Mouse (Mus musculus): Measurements from ENCODE around the gene Cacna1b. TPM values are rescaled to one million over a fixed set of nuclear protein-coding genes. Genes with fewer than 3 reads are reported as not detected.

The Cacna1b gene
- polyA plus RNA-seq, 1 experiment from 2014 or later, result 20.3 TPM

DNA sequence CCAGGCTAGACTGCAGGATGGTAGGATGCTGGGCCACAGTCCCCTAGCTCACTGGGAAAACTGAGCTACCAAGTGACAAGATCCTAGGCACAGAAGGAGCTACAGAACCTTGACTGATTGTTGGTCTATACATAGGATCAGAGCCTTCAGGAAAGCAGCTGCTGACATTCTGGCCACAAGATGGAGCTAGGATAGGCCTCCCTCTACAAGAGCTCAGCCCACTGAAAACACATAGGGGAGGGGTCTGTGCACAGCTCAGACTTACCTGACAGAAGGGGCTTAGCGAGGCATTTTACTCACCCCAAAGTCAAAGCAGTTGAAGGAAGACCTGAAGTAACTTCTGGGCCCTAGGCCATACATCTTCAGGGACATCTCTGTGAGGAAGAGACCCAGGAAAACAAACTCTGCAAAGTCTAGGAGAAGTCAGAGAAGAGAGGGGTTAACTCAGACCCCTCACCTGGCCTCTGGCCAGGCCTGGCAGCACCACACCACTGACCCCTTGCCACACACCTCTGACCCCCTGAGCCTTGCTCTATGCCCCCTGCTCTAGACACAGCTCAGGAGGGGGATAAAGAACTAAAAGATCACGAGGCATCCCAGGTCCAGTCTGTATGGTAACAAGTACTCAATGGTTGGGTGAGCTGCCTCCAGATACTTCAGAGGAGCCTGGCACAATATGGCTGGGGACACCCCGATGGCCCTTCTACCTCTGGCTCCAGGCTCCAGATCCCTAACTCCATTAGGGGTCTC, 60.6 kb downstream of the Cacna1b start:
- no peaks in the 10 kb centered on the region for H3K9me3 ChIP-seq (ENCODE audit: control insufficient read depth, low read length)
- WGBS, result 86% methylated on average over 3 of the region's 3 CpGs
- H3K4me2 ChIP-seq (ENCODE audit: low read depth, low read length), result no peak overlapping the region
- no peak overlapping the region for H3K27ac ChIP-seq (ENCODE audit: low read depth, low read length)
- peaks cover 55% of the 10 kb centered on the region for H3K36me3 ChIP-seq (ENCODE audit: control insufficient read depth, insufficient read depth, low read length)
- H3K4me1 ChIP-seq (ENCODE audit: control insufficient read depth, insufficient read depth, low read length), result no peaks in the 10 kb centered on the region
- H3K9ac ChIP-seq (replicated peaks; ENCODE audit: low read depth, low read length), result no peak overlapping the region
- H3K27me3 ChIP-seq (ENCODE audit: control insufficient read depth, insufficient read depth, low read length), result no peaks in the 10 kb centered on the region
- H3K4me3 ChIP-seq (ENCODE audit: low read depth, low read length), result no peak overlapping the region
- ATAC-seq (ENCODE audit: low read depth), result no peak

DNA sequence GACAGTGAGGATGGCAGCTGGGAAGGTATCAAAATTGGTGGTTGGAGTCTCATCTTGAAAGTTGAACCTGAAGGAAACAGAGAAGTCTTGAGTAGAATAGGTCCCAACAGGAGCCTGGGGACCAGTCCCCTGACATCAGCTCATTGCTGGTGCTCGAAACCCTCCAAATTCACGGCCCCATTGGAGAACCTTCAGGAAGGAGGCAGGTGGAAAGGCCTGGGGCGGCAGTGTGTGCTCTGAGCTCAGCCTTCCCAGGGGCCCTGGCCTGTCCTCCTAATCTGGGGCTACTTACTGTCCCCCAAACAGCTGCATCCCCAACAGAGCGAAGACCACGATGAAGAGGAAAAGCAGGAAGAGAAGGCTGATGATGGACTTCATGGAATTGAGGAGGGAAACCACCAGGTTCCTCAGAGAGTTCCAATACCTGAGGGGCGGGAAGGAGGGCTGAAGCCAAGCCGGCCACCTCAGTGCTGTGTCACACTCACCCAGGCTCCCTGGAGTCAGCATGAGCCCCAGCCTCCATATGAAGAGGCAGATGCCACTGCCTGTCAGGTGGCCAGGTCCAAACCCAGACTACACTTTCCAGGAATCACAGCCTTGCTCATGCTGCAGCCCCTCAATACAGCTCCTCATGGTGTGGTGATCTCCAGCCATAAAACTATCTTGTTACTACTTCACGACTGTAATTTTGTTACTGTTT, 65.5 kb downstream of the Cacna1b start:
- H3K4me1 ChIP-seq (ENCODE audit: control insufficient read depth, insufficient read depth, low read length), result no peaks in the 10 kb centered on the region
- no peak for ATAC-seq (ENCODE audit: low read depth)
- H3K4me2 ChIP-seq (ENCODE audit: low read depth, low read length), result no peak overlapping the region
- no peak overlapping the region for H3K27ac ChIP-seq (ENCODE audit: low read depth, low read length)
- WGBS, result 83% methylated on average over 8 of the region's 8 CpGs
- H3K9ac ChIP-seq (replicated peaks; ENCODE audit: low read depth, low read length), result no peak overlapping the region
- no peak overlapping the region for H3K4me3 ChIP-seq (ENCODE audit: low read depth, low read length)
- peaks cover 37% of the 10 kb centered on the region for H3K36me3 ChIP-seq (ENCODE audit: control insufficient read depth, insufficient read depth, low read length)
- H3K9me3 ChIP-seq (ENCODE audit: control insufficient read depth, low read length), result no peaks in the 10 kb centered on the region
- no peaks in the 10 kb centered on the region for H3K27me3 ChIP-seq (ENCODE audit: control insufficient read depth, insufficient read depth, low read length)

DNA sequence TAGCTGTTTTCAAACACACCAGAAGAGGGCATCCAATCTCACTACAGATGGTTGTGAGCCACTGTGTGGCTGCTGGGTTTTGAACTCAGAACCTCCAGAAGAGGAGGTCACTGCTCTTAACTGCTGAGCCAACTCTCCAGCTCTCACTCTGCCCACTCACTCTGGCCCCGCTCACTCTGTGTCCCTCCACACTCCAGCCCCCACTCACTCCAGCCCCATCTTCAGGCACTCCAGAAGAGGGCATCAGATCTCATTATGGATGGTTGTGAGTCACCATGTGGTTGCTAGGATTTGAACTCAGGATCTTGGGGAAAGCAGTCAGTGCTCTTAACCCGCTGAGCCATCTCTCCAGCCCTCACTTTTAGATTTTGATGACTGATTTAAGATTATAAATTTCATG, 70.6 kb downstream of the Cacna1b start:
- Histone ChIP-seq H3K36me3 (ENCODE audit: control insufficient read depth, insufficient read depth, low read length) (peaks cover 12% of the 10 kb centered on the region), H3K27me3 (ENCODE audit: control insufficient read depth, insufficient read depth, low read length) (no peaks in the 10 kb centered on the region), H3K27ac (ENCODE audit: low read depth, low read length) (no peak overlapping the region), H3K4me1 (ENCODE audit: control insufficient read depth, insufficient read depth, low read length) (no peaks in the 10 kb centered on the region), H3K9ac (replicated peaks; ENCODE audit: low read depth, low read length) (no peak overlapping the region), H3K4me3 (ENCODE audit: low read depth, low read length) (no peak overlapping the region), H3K4me2 (ENCODE audit: low read depth, low read length) (no peak overlapping the region), H3K9me3 (ENCODE audit: control insufficient read depth, low read length) (no peaks in the 10 kb centered on the region)
- 98% methylated on average over 2 of the region's 2 CpGs for WGBS
- no peak for ATAC-seq (ENCODE audit: low read depth)

DNA sequence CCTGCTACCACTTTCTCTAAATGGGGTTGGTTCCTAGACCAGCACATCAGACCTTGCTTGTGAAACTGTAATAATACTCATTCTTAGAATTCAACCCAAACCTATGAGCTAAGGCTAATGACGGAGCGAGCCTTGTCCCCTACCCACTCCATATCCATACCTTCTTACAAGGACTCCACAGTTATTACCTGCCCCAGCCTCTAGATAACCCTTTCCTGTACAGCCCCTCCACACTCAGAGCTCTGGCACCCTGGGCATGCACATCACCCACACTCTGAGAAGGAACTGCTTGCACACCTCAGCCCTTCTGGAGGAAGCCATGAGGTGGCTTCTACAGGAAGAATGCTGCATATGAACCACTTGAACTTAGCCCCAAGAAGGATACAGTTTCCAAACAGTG, 72.6 kb downstream of the Cacna1b start:
- Histone ChIP-seq H3K9ac (replicated peaks; ENCODE audit: low read depth, low read length) (no peak overlapping the region), H3K4me1 (ENCODE audit: control insufficient read depth, insufficient read depth, low read length) (no peaks in the 10 kb centered on the region), H3K36me3 (ENCODE audit: control insufficient read depth, insufficient read depth, low read length) (peaks cover 14% of the 10 kb centered on the region), H3K27ac (ENCODE audit: low read depth, low read length) (no peak overlapping the region), H3K9me3 (ENCODE audit: control insufficient read depth, low read length) (no peaks in the 10 kb centered on the region), H3K27me3 (ENCODE audit: control insufficient read depth, insufficient read depth, low read length) (no peaks in the 10 kb centered on the region), H3K4me2 (ENCODE audit: low read depth, low read length) (no peak overlapping the region), H3K4me3 (ENCODE audit: low read depth, low read length) (no peak overlapping the region)
- ATAC-seq (ENCODE audit: low read depth), result no peak
- 95% methylated on average over 2 of the region's 2 CpGs for WGBS

DNA sequence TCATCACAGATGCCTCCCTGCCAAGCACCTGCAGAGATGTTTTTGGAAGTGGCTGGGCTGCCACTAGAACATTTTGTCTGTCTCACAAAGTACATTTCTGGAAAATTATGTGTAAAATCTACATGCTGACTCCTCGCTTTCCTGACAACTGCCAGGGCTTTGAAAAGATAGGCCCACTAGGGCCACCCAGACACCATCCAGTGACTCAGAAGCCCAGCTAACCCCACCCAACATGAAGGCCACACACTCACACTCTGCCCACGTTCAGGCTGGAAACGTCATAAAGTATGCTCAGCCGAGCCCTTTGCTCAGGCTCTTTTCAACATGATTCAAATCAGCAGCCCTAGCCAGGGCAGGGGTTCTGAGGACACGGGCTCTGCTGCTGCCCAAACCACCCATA, 77.6 kb downstream of the Cacna1b start:
- Histone ChIP-seq H3K9ac (replicated peaks; ENCODE audit: low read depth, low read length) (no peak overlapping the region), H3K4me3 (ENCODE audit: low read depth, low read length) (no peak overlapping the region), H3K4me1 (ENCODE audit: control insufficient read depth, insufficient read depth, low read length) (no peaks in the 10 kb centered on the region), H3K27ac (ENCODE audit: low read depth, low read length) (no peak overlapping the region), H3K36me3 (ENCODE audit: control insufficient read depth, insufficient read depth, low read length) (peaks cover 26% of the 10 kb centered on the region), H3K27me3 (ENCODE audit: control insufficient read depth, insufficient read depth, low read length) (no peaks in the 10 kb centered on the region), H3K9me3 (ENCODE audit: control insufficient read depth, low read length) (no peaks in the 10 kb centered on the region), H3K4me2 (ENCODE audit: low read depth, low read length) (no peak overlapping the region)
- no peak for ATAC-seq (ENCODE audit: low read depth)
- 70% methylated on average over 5 of the region's 5 CpGs for WGBS

DNA sequence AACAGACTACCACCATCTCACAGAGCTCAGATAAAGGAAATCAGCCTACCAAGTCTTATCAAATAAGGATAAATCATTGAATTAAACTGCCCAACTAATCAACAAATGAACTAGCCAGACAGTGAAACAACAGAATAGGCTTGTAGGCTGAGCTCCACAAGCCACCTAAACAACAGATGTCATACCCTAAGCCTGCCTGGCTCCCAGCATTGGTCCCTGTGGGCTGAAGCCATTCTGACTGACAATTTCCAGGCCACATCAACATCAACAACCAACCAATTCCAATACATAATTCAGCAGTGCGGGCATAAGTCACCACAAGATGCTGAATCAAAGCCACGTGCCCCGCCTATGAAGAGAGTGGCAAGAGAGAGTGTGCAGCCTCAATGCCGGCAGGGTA, 78.2 kb downstream of the Cacna1b start:
- Histone ChIP-seq H3K27me3 (ENCODE audit: control insufficient read depth, insufficient read depth, low read length) (no peaks in the 10 kb centered on the region), H3K27ac (ENCODE audit: low read depth, low read length) (no peak overlapping the region), H3K4me2 (ENCODE audit: low read depth, low read length) (no peak overlapping the region), H3K9me3 (ENCODE audit: control insufficient read depth, low read length) (no peaks in the 10 kb centered on the region), H3K4me3 (ENCODE audit: low read depth, low read length) (no peak overlapping the region), H3K36me3 (ENCODE audit: control insufficient read depth, insufficient read depth, low read length) (peaks cover 26% of the 10 kb centered on the region), H3K4me1 (ENCODE audit: control insufficient read depth, insufficient read depth, low read length) (no peaks in the 10 kb centered on the region), H3K9ac (replicated peaks; ENCODE audit: low read depth, low read length) (no peak overlapping the region)
- 91% methylated on average over 4 of the region's 4 CpGs for WGBS
- no peak for ATAC-seq (ENCODE audit: low read depth)

DNA sequence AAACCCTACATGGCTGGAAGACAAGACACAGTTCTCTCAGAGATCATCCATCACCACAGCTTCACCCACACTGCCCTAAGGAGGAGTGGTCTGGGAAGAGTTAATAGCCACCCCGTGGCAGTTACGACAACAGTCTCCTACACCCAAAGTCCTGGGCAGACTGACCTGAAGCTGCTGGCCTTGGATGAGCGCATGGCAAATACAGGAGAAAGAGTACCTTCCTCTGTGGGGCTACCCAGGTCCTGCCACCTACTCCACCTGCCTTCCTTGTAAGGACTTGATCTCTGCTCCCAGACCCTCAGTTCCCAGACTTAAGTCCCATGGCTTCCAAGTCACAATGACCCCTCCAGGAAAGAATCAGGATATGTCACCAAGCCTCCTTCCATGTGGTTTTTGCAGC, 79.7 kb downstream of the Cacna1b start:
- no peak overlapping the region for H3K27ac ChIP-seq (ENCODE audit: low read depth, low read length)
- no peak overlapping the region for H3K9ac ChIP-seq (replicated peaks; ENCODE audit: low read depth, low read length)
- no peak overlapping the region for H3K4me2 ChIP-seq (ENCODE audit: low read depth, low read length)
- no peak overlapping the region for H3K4me3 ChIP-seq (ENCODE audit: low read depth, low read length)
- 78% methylated on average over 3 of the region's 3 CpGs for WGBS
- no peaks in the 10 kb centered on the region for H3K4me1 ChIP-seq (ENCODE audit: control insufficient read depth, insufficient read depth, low read length)
- H3K36me3 ChIP-seq (ENCODE audit: control insufficient read depth, insufficient read depth, low read length), result peaks cover 31% of the 10 kb centered on the region
- H3K27me3 ChIP-seq (ENCODE audit: control insufficient read depth, insufficient read depth, low read length), result no peaks in the 10 kb centered on the region
- ATAC-seq (ENCODE audit: low read depth), result no peak
- H3K9me3 ChIP-seq (ENCODE audit: control insufficient read depth, low read length), result no peaks in the 10 kb centered on the region

DNA sequence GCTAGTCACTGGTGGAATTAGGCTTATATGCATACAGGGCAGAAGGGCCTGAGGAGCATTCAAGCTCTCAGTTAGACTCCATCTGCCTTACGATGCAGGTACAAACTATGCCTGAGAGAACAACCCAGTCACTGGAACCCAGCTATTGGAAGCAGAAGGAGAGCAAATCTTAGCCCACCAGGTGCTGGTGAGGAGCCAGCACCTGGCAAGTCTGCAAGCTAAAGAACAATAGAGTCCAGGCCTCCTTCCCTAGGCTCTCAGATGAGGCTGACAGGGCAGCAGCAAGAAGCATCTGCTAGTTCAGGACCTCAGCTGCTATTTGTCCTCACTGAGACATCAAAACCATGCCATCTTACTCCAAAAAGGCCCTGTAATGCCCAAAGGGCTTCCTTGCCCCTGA, 82.2 kb downstream of the Cacna1b start:
- H3K27me3 ChIP-seq (ENCODE audit: control insufficient read depth, insufficient read depth, low read length), result no peaks in the 10 kb centered on the region
- H3K9me3 ChIP-seq (ENCODE audit: control insufficient read depth, low read length), result no peaks in the 10 kb centered on the region
- WGBS, result 96% methylated on average over 1 of the region's 1 CpGs
- no peak overlapping the region for H3K27ac ChIP-seq (ENCODE audit: low read depth, low read length)
- H3K36me3 ChIP-seq (ENCODE audit: control insufficient read depth, insufficient read depth, low read length), result peaks cover 35% of the 10 kb centered on the region
- H3K4me2 ChIP-seq (ENCODE audit: low read depth, low read length), result no peak overlapping the region
- no peak for ATAC-seq (ENCODE audit: low read depth)
- no peak overlapping the region for H3K9ac ChIP-seq (replicated peaks; ENCODE audit: low read depth, low read length)
- H3K4me3 ChIP-seq (ENCODE audit: low read depth, low read length), result no peak overlapping the region
- no peaks in the 10 kb centered on the region for H3K4me1 ChIP-seq (ENCODE audit: control insufficient read depth, insufficient read depth, low read length)

DNA sequence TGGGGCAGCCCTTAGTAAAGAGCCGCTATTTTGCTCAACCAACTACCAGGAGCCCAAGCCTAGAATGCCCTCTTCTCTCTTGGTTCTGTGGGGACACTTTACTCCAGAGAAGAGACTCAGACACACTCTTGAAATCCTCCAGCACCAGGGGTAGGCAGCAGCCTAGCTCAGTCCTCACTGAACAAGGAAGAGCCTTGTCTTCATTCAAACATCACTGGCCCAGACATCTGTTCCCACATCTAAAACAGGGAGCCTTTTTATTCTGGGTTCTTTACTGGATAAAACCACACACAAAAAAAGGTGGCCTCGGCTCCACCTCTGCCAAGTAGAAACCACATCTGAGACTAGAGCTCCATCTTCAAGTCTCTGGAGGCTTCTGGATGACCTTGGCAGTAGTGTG, 82.8 kb downstream of the Cacna1b start:
- Histone ChIP-seq H3K9me3 (ENCODE audit: control insufficient read depth, low read length) (no peaks in the 10 kb centered on the region), H3K9ac (replicated peaks; ENCODE audit: low read depth, low read length) (no peak overlapping the region), H3K4me2 (ENCODE audit: low read depth, low read length) (no peak overlapping the region), H3K36me3 (ENCODE audit: control insufficient read depth, insufficient read depth, low read length) (peaks cover 35% of the 10 kb centered on the region), H3K4me3 (ENCODE audit: low read depth, low read length) (no peak overlapping the region), H3K4me1 (ENCODE audit: control insufficient read depth, insufficient read depth, low read length) (no peaks in the 10 kb centered on the region), H3K27ac (ENCODE audit: low read depth, low read length) (no peak overlapping the region), H3K27me3 (ENCODE audit: control insufficient read depth, insufficient read depth, low read length) (no peaks in the 10 kb centered on the region)
- no peak for ATAC-seq (ENCODE audit: low read depth)
- 83% methylated on average over 2 of the region's 2 CpGs for WGBS

Measured in neural tube, embryonic 14.5 days (tissue).